Mouse (Mus musculus): ENCODE results near the gene H2afy.
A peak's percentile ranks its signal among the peaks of the same experiment; 100 is the strongest.

The H2afy gene

GRCm38 (mm10) chr13:56144021-56144420 lies 7.9 kb upstream of the H2afy start:
- no peak for DNase-seq

DNA sequence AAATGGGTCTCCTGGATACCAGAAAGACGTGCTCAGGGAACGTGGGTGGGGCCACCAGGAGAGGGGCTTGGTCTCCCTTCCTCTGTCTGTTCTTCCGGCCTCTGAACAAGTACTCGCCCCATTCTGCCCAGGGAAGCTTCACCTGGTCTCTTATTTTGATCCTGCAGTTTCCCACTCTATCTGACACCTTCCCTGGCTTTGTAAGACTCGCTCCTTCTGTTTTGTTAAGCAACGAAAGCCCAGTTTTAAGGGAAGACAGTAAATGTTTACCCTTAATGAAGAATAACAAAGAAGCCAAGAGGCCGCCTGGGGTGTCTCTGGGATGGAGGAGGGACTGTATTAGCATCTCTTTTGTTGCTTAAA lies 7.0 kb upstream of the H2afy start:
- DNase-seq = no peak

- DNase-seq = no peak
Observed at GRCm38 (mm10) chr13:56142382-56143150, 6.4 kb upstream of the H2afy start.

GRCm38 (mm10) chr13:56139167-56139751 lies 3.1 kb upstream of the H2afy start:
- no peak for DNase-seq

GRCm38 (mm10) chr13:56135231-56136052 lies 719 bp downstream of the H2afy start:
- DNase-seq = peak; percentile 89

GRCm38 (mm10) chr13:56134631-56135181 lies 1.5 kb downstream of the H2afy start:
- peak; percentile 68 for DNase-seq

DNA sequence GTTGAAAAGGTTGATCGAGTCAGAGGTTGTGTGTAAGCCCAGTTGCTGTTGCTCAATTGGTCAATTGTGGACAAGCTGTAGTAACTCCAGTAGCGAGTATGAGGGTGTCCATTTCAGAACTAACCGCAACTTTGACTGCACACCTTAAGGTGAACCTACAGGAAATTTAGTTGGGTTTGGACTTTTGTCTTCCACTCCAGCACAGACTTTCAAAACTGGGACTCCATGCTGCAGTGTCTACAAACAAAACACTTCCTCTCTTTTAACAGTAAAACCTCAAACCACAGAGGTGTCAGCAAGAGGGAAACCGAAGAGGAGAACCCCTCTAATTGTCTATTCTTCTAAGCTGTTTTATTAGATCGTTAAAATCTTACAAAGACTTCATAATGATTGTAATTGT lies 2.1 kb downstream of the H2afy start:
- DNase-seq = no peak

DNA sequence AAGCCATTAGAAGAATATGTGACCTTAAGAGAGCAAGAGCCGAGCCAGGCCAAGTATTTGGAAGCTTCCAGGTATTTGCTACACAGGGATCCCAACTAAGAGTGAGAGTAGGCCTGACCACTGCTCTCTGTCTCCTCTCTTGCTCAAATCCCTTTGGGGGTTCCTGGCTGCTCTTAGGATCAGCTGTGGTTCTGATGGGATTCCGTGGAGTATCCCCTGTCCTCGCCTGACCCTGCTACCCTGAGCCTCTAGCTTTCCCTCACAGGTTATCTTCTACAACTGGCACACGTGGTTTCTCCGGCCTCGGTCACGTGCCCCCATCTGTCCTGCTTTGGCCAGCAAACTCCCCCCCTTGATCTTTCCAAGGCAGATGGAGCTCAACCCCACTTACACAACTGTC lies 3.2 kb downstream of the H2afy start:
- DNase-seq = no peak

DNA sequence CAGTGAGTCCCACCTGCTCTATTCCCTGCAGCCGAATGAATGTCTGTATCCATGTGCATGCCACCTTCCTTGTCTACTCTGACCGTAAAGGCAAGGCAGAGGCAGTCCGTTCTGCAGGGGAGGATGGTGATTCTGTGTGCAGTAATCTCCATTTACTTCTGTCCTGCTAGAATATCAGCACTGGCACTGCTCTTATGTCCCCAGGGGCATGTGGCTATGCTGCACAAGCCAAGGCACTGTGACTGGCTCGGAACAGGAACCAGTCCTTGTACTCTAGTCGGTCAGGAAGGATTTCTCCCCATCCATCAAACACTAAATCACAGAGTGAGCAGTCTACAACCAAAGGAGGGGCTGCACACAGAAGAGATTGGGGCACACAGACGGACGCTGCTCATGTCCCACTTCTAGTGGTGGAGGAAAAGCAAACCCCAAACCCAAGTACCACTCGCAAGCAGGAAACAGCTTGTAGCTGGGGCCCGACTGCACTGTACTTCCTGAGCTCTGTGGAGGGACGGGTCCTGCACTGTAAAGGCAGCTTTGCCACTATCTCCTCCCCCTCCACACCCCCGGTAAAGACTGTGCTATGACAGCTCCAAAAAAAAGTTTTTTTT lies 3.7 kb downstream of the H2afy start:
- peak; percentile 70 for DNase-seq

DNA sequence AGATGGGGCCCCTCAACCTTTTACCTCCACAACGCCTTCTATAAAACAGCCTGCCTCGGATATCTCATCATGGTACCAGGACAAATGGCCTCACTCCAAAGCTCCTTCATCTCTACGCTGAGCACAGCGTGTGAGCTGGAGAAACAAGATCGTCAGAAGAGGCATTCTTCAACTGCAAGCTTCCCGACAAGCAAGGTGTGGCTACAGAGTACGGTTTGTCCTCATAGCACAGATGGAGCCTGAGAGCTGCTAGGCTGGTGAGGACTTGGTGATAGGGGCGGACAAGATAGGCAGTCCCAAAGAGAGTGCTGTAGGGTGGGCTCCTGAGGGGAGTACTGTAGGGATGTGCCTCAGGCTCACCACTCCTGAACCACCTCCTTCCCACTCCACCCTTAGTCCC lies 5.6 kb downstream of the H2afy start:
- no peak for DNase-seq

GRCm38 (mm10) chr13:56129578-56129977 lies 6.6 kb downstream of the H2afy start:
- DNase-seq = no peak

- DNase-seq = no peak
Observed at GRCm38 (mm10) chr13:56129014-56129413, 7.1 kb downstream of the H2afy start.

- no peak for DNase-seq
Observed at GRCm38 (mm10) chr13:56125632-56126031, 10.5 kb downstream of the H2afy start.

DNA sequence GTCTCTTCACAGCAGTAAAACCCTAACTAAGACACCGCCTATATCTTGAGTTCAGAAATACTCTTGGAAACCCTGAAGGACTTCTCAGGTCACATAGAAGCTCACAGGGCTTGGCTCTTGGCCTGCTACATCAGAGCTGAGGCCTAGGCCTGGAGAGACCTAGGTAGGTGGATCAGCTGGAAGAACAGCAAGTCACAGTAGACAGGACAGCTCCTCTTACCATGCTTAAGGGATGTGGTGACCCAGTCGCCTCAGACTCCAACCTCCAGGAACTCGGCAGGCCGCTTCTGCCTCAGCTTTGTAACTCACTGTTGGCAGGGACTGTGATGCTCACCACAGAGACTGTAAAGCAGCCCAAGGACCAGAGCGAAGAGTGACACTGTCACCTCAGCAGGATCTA lies 13.1 kb downstream of the H2afy start:
- DNase-seq = no peak

DNA sequence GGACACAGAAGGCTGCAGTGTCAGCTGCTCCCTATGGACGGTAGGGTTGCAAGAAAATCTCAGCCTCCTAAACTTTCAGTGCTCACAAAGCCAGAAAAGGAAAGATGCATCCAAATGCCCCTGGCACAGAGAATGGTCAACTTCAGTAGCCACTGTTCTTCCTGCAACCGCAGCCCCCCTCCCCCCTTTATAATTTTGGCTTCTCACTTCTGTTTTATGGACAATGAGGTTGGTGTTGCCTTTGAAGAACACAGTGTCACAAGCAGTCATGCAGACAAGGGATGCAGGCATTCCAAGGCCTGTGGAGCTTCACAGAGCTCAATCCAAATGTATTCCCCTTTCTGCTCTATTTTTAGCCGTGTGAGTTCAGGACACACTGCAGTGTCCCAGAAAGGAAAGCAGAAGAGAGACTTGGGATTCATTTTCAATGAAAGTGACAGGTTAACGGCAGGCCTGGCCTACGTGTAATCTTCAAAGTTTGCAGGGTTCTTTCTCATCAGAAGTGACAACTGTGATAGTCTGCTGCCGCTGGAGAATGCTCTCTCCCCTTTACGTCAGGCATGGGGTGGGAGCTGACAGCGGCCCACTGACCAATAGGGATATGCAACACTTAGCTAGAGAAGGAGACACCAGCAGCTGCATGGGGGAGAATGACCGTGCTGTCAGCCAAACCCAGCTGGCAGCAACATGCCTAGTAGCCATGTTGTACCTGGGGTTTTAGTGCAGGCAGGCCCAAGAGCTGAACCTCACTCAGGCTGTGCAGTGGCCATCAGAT lies 18.0 kb downstream of the H2afy start:
- DNase-seq = no peak

GRCm38 (mm10) chr13:56115906-56116305 lies 20.3 kb downstream of the H2afy start:
- no peak for DNase-seq

DNA sequence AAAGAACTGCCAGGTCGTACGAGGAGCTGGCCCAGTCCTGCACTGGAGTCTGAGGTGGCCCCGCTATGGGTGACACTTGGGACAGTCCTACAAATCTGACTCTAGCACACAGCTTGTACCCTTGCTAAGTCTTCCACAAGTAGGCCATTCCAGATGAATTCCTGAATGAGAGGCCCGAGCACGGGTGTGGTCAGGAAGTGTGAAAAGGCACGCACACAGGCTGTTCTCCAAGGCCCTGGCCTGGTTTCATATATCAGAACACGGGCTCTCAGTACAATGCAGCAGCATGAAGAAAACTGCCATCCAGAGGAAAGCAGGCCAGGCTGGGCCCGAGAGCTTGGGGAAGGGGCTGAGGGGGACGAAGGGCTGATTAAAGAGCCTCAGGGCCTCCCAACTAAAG lies 20.8 kb downstream of the H2afy start:
- no peak for DNase-seq

DNA sequence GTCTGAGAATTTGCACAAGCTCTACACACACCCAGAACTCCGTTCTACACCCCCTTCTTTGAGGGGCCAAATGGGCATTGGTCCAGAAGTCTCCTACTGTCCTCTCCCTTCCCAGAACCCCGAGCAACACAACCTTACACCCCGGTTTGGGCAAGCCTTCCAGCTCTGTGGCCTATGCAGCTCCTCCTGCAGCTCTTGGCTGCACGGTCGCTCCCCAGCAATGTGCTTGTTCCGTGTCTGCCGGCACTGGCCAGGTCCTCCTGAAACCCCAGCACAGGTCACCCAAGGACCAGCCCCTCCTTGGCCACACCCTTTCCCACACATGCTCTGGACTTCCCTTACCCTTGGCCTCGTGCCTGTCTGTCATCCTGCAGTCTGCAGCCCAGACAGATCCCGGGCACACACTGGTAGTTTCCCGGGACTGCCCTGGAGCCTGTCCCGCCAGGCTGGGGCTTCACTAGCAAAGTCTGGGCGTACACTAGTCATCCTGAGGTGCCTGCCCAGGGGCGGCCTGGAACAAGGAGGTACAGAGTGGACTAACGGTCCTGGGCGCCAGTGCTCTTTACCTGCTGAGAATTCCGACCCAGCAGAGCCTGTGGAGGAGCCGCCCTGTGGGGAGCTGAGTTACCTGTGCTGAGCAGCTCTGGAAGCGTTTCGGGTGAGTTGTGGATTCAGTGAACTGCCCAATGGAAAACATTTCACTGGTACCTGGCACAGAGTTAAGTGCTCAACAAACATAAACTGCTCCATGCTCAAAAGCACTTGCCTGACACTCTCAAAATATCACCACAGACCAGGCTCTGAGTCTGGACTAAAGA lies 22.5 kb downstream of the H2afy start:
- no peak for DNase-seq

GRCm38 (mm10) chr13:56112980-56113379 lies 23.2 kb downstream of the H2afy start:
- DNase-seq = no peak

GRCm38 (mm10) chr13:56112496-56112895 lies 23.7 kb downstream of the H2afy start:
- DNase-seq = peak; percentile 32

GRCm38 (mm10) chr13:56111601-56112000 lies 24.6 kb downstream of the H2afy start:
- no peak for DNase-seq
